Mouse (Mus musculus): ENCODE measurements around the gene Mtf1. TPM values are rescaled to one million over a fixed set of nuclear protein-coding genes. Genes with fewer than 3 reads are reported as not detected.

Mtf1 gene
- total and polyA plus RNA-seq, 3 experiments = 17.8 to 37.8 (median 28.9) TPM

- no peak for TF ChIP-seq SIN3A (IDR thresholded peaks at IDR 0.05; ENCODE audit: low read length)
- TF ChIP-seq ETS1 (IDR thresholded peaks at IDR 0.05; ENCODE audit: low read depth, low read length) = no peak
- TF ChIP-seq CHD2 (IDR thresholded peaks at IDR 0.05; ENCODE audit: low read length) = no peak
- no peak for TF ChIP-seq EP300 (IDR thresholded peaks at IDR 0.05; ENCODE audit: low read depth in 1 of 2, low read length in 2 of 2)
- no peak for TF ChIP-seq MXI1 (IDR thresholded peaks at IDR 0.05; ENCODE audit: low read depth, low read length)
- no peak for TF ChIP-seq MAX (IDR thresholded peaks at IDR 0.05; ENCODE audit: low read length)
- no peak for TF ChIP-seq BHLHE40 (IDR thresholded peaks at IDR 0.05; ENCODE audit: borderline replicate concordance, low read depth, low read length)
- no peak for TF ChIP-seq TBP (IDR thresholded peaks at IDR 0.05; ENCODE audit: low read depth, low read length)
- H3K27me3 ChIP-seq (ENCODE audit: control insufficient read depth in 1 of 2, insufficient read depth in 2 of 2, low read length in 2 of 2) = no peaks in the 10 kb centered on the region
- H3K36me3 ChIP-seq (ENCODE audit: control insufficient read depth in 1 of 2, insufficient read depth in 2 of 2, low read length in 2 of 2) = peaks cover 0 to 10% of the 10 kb centered on the region in 2 experiments; a peak in 2 of 4 replicates
- no peak overlapping the region for H3K4me3 ChIP-seq (ENCODE audit: control insufficient read depth in 1 of 2, insufficient read depth in 1 of 2, low read depth in 2 of 2, low read length in 2 of 2)
- H3K79me2 ChIP-seq (ENCODE audit: control insufficient read depth, insufficient read depth, low read length, poor library complexity) = no peaks in the 10 kb centered on the region
- no peaks in the 10 kb centered on the region for H3K4me1 ChIP-seq (ENCODE audit: control insufficient read depth in 1 of 2, insufficient read depth in 2 of 2, low read length in 2 of 2)
- no peak overlapping the region for H3K9ac ChIP-seq (ENCODE audit: control insufficient read depth, low read depth, low read length, poor library complexity, severe bottlenecking)
- no peak overlapping the region for H3K27ac ChIP-seq (ENCODE audit: control insufficient read depth, low read depth, low read length)
- no peaks in the 10 kb centered on the region for H3K9me3 ChIP-seq (replicated peaks; ENCODE audit: insufficient read depth, low read length)
- DNase-seq (ENCODE audit: low read depth, low spot score) = no peak
These were observed 23.6 kb downstream of the Mtf1 start for GRCm38 (mm10) chr4:124825371-124825965.

- H3K27ac ChIP-seq (ENCODE audit: control insufficient read depth, low read depth, low read length) = no peak overlapping the region
- DNase-seq (ENCODE audit: low read depth, low spot score) = no peak
- peaks cover 0 to 11% of the 10 kb centered on the region in 2 experiments; a peak in 2 of 4 replicates for H3K36me3 ChIP-seq (ENCODE audit: control insufficient read depth in 1 of 2, insufficient read depth in 2 of 2, low read length in 2 of 2)
- no peaks in the 10 kb centered on the region for H3K4me1 ChIP-seq (ENCODE audit: control insufficient read depth in 1 of 2, insufficient read depth in 2 of 2, low read length in 2 of 2)
- no peak overlapping the region for H3K4me3 ChIP-seq (ENCODE audit: control insufficient read depth in 1 of 2, insufficient read depth in 1 of 2, low read depth in 2 of 2, low read length in 2 of 2)
- no peaks in the 10 kb centered on the region for H3K27me3 ChIP-seq (ENCODE audit: control insufficient read depth in 1 of 2, insufficient read depth in 2 of 2, low read length in 2 of 2)
- H3K9ac ChIP-seq (ENCODE audit: control insufficient read depth, low read depth, low read length, poor library complexity, severe bottlenecking) = no peak overlapping the region
- H3K79me2 ChIP-seq (ENCODE audit: control insufficient read depth, insufficient read depth, low read length, poor library complexity) = no peaks in the 10 kb centered on the region
- H3K9me3 ChIP-seq (replicated peaks; ENCODE audit: insufficient read depth, low read length) = no peaks in the 10 kb centered on the region
- TF ChIP-seq E2F4 (IDR thresholded peaks at IDR 0.05; ENCODE audit: borderline replicate concordance, low read depth, low read length) = no peak
- no peak for TF ChIP-seq JUND (IDR thresholded peaks at IDR 0.05; ENCODE audit: low read depth, low read length)
- no peak for TF ChIP-seq USF1 (IDR thresholded peaks at IDR 0.05; ENCODE audit: low read depth, low read length)
- no peak for TF ChIP-seq TAL1 (IDR thresholded peaks at IDR 0.05; ENCODE audit: low read length)
- no peak for TF ChIP-seq UBTF (IDR thresholded peaks at IDR 0.05; ENCODE audit: borderline replicate concordance, insufficient read depth, low read depth, low read length)
- no peak for TF ChIP-seq TBP (IDR thresholded peaks at IDR 0.05; ENCODE audit: low read depth, low read length)
- TF ChIP-seq USF2 (IDR thresholded peaks at IDR 0.05; ENCODE audit: borderline replicate concordance in 1 of 2, insufficient read depth in 1 of 2, low read depth in 1 of 2, low read length in 2 of 2) = no peak
- no peak for TF ChIP-seq POLR2AphosphoS2 (IDR thresholded peaks at IDR 0.05; ENCODE audit: low read length)
- no peak for TF ChIP-seq ETS1 (IDR thresholded peaks at IDR 0.05; ENCODE audit: low read depth, low read length)
- no peak for TF ChIP-seq ELF1 (IDR thresholded peaks at IDR 0.05; ENCODE audit: low read depth, low read length)
- TF ChIP-seq HCFC1 (IDR thresholded peaks at IDR 0.05; ENCODE audit: low read depth, low read length) = no peak
- no peak for TF ChIP-seq MEF2A (IDR thresholded peaks at IDR 0.05; ENCODE audit: extremely low read depth, insufficient replicate concordance, low read depth, low read length, poor library complexity, severe bottlenecking)
- TF ChIP-seq TCF12 (IDR thresholded peaks at IDR 0.05; ENCODE audit: low read depth, low read length) = no peak
- no peak for TF ChIP-seq POLR2AphosphoS5 (IDR thresholded peaks at IDR 0.05; ENCODE audit: borderline replicate concordance, low read depth, low read length)
- TF ChIP-seq ZC3H11A (IDR thresholded peaks at IDR 0.05; ENCODE audit: low read depth, low read length) = no peak
- no peak for TF ChIP-seq NRF1 (IDR thresholded peaks at IDR 0.05; ENCODE audit: insufficient read depth, low read depth, low read length, poor library complexity, severe bottlenecking)
- TF ChIP-seq RAD21 (IDR thresholded peaks at IDR 0.05; ENCODE audit: low read depth, low read length) = no peak
- no peak for TF ChIP-seq GABPA (IDR thresholded peaks at IDR 0.05; ENCODE audit: low read depth, low read length)
- TF ChIP-seq MXI1 (IDR thresholded peaks at IDR 0.05; ENCODE audit: low read depth, low read length) = no peak
These were observed 27.8 kb downstream of the Mtf1 start for GRCm38 (mm10) chr4:124829671-124830070.

Data from MEL (cell line).